Mouse (Mus musculus) brain, embryonic 18.5 days (tissue): Measurements from ENCODE around the gene Inf2.

ENCODE experiments used
- DNase-seq: peaks from one replicate; pipeline ENCODE4 v3.0.0-alpha.2; 2012; ENCODE audit warnings: low read depth, low spot score

Inf2 gene

GRCm38 (mm10) chr12:112658619-112659018, 70.0 kb downstream of the Inf2 start:
- DNase-seq, result no peak

GRCm38 (mm10) chr12:112659109-112659508, 70.5 kb downstream of the Inf2 start:
- DNase-seq, result no peak

- no peak for DNase-seq
These were observed 72.2 kb downstream of the Inf2 start for GRCm38 (mm10) chr12:112660576-112661326.

GRCm38 (mm10) chr12:112661327-112661605, 72.7 kb downstream of the Inf2 start:
- no peak for DNase-seq

- no peak for DNase-seq
These were observed 73.3 kb downstream of the Inf2 start for GRCm38 (mm10) chr12:112661851-112662250.

- DNase-seq, result no peak
These were observed 74.7 kb downstream of the Inf2 start for GRCm38 (mm10) chr12:112663303-112663702.

GRCm38 (mm10) chr12:112663716-112664115, 75.1 kb downstream of the Inf2 start:
- no peak for DNase-seq

- DNase-seq, result no peak
These were observed 75.5 kb downstream of the Inf2 start for GRCm38 (mm10) chr12:112664124-112664523.

- no peak for DNase-seq
These were observed 76.1 kb downstream of the Inf2 start for GRCm38 (mm10) chr12:112664656-112665055.
